Mouse (Mus musculus) limb, embryonic 11.5 days (tissue): ENCODE measurements around the gene Pop7. TPM values are rescaled to one million over a fixed set of nuclear protein-coding genes. Genes with fewer than 3 reads are reported as not detected.

ENCODE experiments used
- ATAC-seq: fragments of 200-750 bp; cut with Nextera tagmentation; 2 replicates; pipeline ENCODE4 v1.8.0; 2017; ENCODE audit warnings: low read depth; ENCODE audit not compliant: insufficient number of reproducible peaks, low FRiP score, low TSS enrichment
- DNase-seq: peaks from one replicate; pipeline ENCODE4 v3.0.0-alpha.2; 2015; ENCODE audit warnings: low spot score
- H3K27ac ChIP-seq: fragments of 300-500 bp; sonication (generic); replicated peaks from 2 replicates; pipeline ENCODE4 v1.5.1; 2014; ENCODE audit warnings: low read depth, mild to moderate bottlenecking, low read length
- H3K27me3 ChIP-seq: fragments of 300-500 bp; sonication (generic); 2 replicates; pipeline ENCODE4 v1.6.1; 2014; ENCODE audit warnings: mild to moderate bottlenecking, low read length, mixed read lengths; ENCODE audit not compliant: control insufficient read depth, insufficient read depth
- H3K36me3 ChIP-seq: fragments of 300-500 bp; sonication (generic); 2 replicates; pipeline ENCODE4 v1.6.1; 2014; ENCODE audit warnings: mild to moderate bottlenecking, low read length, moderate library complexity, mixed read lengths; ENCODE audit not compliant: control insufficient read depth, insufficient read depth
- H3K4me1 ChIP-seq: fragments of 300-500 bp; sonication (generic); 2 replicates; pipeline ENCODE4 v1.6.1; 2014; ENCODE audit warnings: low read length, mixed read lengths; ENCODE audit not compliant: control insufficient read depth, insufficient read depth
- H3K4me2 ChIP-seq: fragments of 300-500 bp; sonication (generic); 2 replicates; pipeline ENCODE4 v1.6.1; 2014; ENCODE audit warnings: low read depth, mild to moderate bottlenecking, moderate library complexity; ENCODE audit not compliant: severe bottlenecking
- H3K4me3 ChIP-seq: fragments of 300-500 bp; sonication (generic); 2 replicates; pipeline ENCODE4 v1.5.1; 2014; ENCODE audit warnings: low read depth, low read length
- H3K9ac ChIP-seq: fragments of 300-500 bp; sonication (generic); 2 replicates; pipeline ENCODE4 v1.6.1; 2014; ENCODE audit warnings: mild to moderate bottlenecking, low read length
- H3K9me3 ChIP-seq: fragments of 300-500 bp; sonication (generic); 2 replicates; pipeline ENCODE4 v1.6.1; 2016; ENCODE audit warnings: low read length; ENCODE audit not compliant: control insufficient read depth
- WGBS: fragments of 180-500 bp; shearing (Covaris S2); extraction: QIAGEN DNeasy Blood & Tissue Kit; methylation state at CpG from one replicate; pipeline ENCODE4 v1.1.7; 2014; 5-methylcytosine and 5-hydroxymethylcytosine counted together
- polyA plus RNA-seq: library from polyadenylated mRNA; unstranded; fragments of >200 nt; fragmentation: Nextera tagmentation; extraction: Ambion mirVana; gene quantifications from 2 replicates; pipeline ENCODE4 v1.2.1, GENCODE M21; 2014

The Pop7 gene
- polyA plus RNA-seq, 1 experiment from 2014 or later, result 59.3 TPM

- peak overlapping the region; percentile 74 for H3K27ac ChIP-seq
- H3K27me3 ChIP-seq, result no peaks in the 10 kb centered on the region
- H3K9me3 ChIP-seq, result no peaks in the 10 kb centered on the region
- H3K4me1 ChIP-seq, result peaks cover 11% of the 10 kb centered on the region
- peak overlapping the region; percentile 95 for H3K4me2 ChIP-seq
- DNase-seq (peak; percentile 60), ATAC-seq (peak; percentile 18)
- peaks cover 19% of the 10 kb centered on the region; the same call in 1 of the 2 replicates for H3K36me3 ChIP-seq
- WGBS, result 1% methylated on average over 39 of the region's 46 CpGs
- H3K4me3 ChIP-seq, result peak overlapping the region; percentile 81
- H3K9ac ChIP-seq, result peak overlapping the region; percentile 84
Measured at GRCm38 (mm10) chr5:137530588-137531413, 28.5 kb upstream of the Pop7 start.

- Histone ChIP-seq H3K9ac (peak overlapping the region; percentile 84), H3K4me1 (peaks cover 11% of the 10 kb centered on the region), H3K9me3 (no peaks in the 10 kb centered on the region), H3K27ac (peak overlapping the region; percentile 74), H3K36me3 (peaks cover 23% of the 10 kb centered on the region; the same call in 1 of the 2 replicates), H3K4me2 (peak overlapping the region; percentile 95), H3K4me3 (peak overlapping the region; percentile 81), H3K27me3 (no peaks in the 10 kb centered on the region)
- DNase-seq (no peak), ATAC-seq (no peak)
- 80% methylated on average over 8 of the region's 8 CpGs for WGBS
Measured at GRCm38 (mm10) chr5:137530075-137530474, 27.8 kb upstream of the Pop7 start.

DNA sequence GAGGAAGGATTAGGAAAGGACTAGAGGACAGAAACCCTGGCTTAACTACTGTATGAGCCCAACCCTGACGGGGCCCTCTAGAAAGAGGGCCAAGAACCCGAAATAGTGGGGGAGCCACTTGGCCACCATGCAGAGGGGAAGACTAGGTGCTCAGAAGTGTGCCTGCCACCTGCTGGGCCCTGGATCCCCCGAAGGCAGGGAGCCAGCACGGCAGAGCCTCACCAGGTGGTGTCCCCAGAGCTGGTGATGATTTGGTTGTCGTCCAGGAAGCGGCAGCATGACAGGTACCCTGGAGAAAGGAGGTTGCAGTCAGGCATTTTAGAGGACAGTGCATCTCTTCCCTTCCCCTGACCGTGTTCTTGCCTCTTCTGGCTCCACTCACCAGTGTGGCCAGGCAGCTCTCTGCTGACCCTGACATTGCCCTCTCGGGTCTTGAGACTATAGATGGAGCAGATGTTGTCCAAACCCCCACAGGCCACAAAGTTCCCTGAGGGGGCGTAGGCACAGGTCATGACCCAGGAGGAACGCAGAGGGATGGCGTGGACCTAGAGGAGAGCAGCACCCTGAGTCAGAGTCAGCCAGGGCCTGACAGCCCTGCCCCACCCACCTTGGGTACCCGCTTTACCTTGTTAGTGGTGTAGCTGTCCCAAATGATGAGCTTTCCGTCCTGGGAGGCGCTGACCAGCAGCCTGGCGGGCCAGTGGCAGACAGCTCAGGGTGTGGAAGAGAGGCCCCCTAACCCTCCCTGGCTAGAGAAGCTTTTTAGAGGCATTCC lies 27.1 kb upstream of the Pop7 start:
- DNase-seq (no peak), ATAC-seq (no peak)
- WGBS, result 77% methylated on average over 15 of the region's 15 CpGs

DNA sequence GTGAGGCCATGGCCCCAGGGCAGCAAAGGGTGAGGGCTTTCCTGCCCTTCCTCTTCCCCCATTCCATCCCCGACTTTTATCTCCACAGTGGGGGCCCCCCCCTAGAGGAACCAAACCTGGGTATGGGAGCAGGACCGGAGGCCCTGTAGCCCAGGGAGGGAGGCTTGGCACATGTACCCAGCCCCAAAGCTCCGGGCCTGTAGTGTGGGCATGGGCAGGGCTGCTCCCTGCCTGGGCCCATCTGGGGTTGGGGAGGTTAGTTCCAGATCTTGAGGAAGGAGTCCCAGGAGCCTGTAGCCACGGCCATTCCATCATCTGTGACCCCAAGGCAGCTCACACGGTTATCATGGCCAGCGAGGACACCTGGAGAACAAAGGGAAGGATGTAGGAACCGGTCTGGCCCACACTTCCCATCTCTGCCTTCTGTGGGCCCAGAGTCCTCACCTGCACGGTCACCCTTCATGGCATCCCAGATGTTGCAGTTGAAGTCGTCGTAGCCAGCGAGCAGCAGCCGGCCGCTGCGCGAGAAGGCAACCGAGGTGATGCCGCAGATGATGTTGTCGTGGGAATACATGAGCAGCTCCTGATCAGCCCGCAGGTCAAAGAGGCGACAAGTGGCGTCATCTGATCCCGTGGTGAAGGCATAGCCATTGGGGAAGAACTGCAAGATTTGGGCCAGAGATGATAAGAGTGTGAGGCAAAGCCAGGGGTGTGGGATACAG lies 26.1 kb upstream of the Pop7 start:
- H3K27me3 ChIP-seq, result no peaks in the 10 kb centered on the region
- 86% methylated on average over 22 of the region's 22 CpGs for WGBS
- H3K4me3 ChIP-seq, result no peak overlapping the region
- peaks cover 36% of the 10 kb centered on the region for H3K36me3 ChIP-seq
- H3K27ac ChIP-seq, result no peak overlapping the region; the same call in 1 of the 2 replicates
- H3K9me3 ChIP-seq, result no peaks in the 10 kb centered on the region
- ATAC-seq (no peak), DNase-seq (no peak)
- no peak overlapping the region for H3K9ac ChIP-seq
- H3K4me2 ChIP-seq, result no peak overlapping the region
- H3K4me1 ChIP-seq, result peaks cover 11% of the 10 kb centered on the region

More for the DNA sequence above, 27.1 kb upstream of the Pop7 start:
- Histone ChIP-seq H3K9me3 (no peaks in the 10 kb centered on the region), H3K4me2 (no peak overlapping the region), H3K9ac (no peak overlapping the region), H3K27me3 (no peaks in the 10 kb centered on the region), H3K27ac (no peak overlapping the region), H3K4me3 (0 out of 2 replicates have a peak overlapping the region, but pooled peaks have one; percentile 81), H3K36me3 (peaks cover 29% of the 10 kb centered on the region), H3K4me1 (peaks cover 11% of the 10 kb centered on the region)

DNA sequence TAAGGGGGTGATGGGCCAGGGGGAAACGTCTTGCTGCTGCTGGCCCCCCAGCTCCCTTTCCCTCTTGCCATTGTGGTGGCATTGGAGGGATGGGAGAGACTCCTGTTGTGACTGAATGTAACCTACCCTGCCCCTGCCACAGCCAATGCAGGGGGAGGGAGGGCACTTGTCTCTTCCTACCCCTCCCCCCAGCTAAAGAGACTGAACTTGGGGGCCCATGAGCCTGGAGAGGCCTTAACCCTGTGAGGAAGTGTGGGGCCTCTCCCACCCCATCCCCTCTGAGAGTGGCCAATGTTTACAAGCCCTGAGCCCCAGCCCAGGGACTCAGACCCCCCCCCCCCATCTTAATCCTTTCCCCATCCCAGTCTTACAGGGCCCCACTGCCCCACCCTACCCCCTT lies 25.1 kb upstream of the Pop7 start:
- H3K4me2 ChIP-seq, result no peak overlapping the region
- H3K36me3 ChIP-seq, result peaks cover 44% of the 10 kb centered on the region
- no peaks in the 10 kb centered on the region for H3K9me3 ChIP-seq
- no peak overlapping the region for H3K27ac ChIP-seq
- H3K27me3 ChIP-seq, result no peaks in the 10 kb centered on the region
- no peak for DNase-seq
- no peak overlapping the region for H3K9ac ChIP-seq
- peaks cover 11% of the 10 kb centered on the region for H3K4me1 ChIP-seq
- ATAC-seq, result no peak
- 57% methylated on average over 1 of the region's 1 CpGs for WGBS
- H3K4me3 ChIP-seq, result no peak overlapping the region

DNA sequence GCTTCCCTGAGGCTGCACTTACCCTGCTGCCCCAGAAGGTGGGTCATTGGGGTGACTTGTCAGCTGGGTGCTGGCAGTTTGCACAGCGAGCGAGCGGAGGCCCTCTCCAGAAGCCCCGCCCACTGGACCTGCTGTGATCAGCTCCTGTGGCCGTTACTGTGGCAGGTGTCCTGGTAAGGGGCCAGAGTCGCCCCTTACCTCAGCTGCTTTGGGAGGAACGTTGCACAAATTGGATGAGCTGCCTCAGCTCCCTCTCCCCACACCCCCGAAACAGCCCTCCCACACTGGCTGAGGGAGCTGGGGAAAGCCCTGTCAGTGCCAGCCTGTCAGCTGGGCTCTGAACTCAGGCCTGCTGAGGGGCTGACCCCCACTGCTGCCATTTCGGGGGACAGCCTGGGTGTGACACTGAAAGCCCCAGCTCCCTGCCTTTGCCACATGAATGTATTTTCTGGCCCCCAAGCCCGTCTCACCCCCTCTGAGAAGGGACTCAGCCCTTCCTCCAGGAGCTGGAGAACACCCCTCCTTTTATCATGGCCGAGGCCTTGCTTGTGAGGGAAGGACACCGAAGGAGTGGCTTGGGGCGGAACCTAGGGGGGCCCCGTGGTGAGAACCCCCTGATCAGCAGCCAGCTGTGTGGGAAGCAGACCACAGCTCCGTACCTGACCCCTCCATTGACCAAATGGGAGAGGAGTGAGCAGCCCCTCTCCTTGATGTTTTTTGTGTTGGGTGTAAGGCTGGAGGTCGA lies 24.0 kb upstream of the Pop7 start:
- peak; percentile 42 for DNase-seq
- Histone ChIP-seq H3K4me2 (no peak overlapping the region), H3K27ac (no peak overlapping the region), H3K9ac (no peak overlapping the region), H3K27me3 (no peaks in the 10 kb centered on the region), H3K4me3 (no peak overlapping the region), H3K9me3 (no peaks in the 10 kb centered on the region), H3K36me3 (peaks cover 53% of the 10 kb centered on the region), H3K4me1 (peaks cover 11% of the 10 kb centered on the region)
- ATAC-seq, result no peak
- 50% methylated on average over 16 of the region's 16 CpGs for WGBS

DNA sequence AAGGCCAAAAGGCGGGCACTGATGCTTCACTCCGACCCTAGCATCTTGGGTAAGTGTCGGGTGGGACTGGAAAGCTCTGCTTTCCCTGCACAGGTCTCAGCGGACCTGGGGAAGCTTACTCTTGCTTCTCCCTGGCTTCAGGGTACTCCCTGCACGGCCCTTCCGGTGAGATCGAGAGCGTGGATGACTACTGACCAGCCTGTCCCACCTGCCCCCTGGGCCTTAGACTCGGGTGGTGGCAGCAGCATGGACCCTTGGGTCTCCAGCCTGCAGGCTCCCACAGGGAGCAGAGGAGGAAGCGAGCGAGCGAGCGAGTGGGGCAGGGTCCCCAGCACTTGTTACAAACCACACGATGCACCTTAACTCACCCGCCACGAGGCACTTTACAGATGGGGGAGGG lies 23.2 kb upstream of the Pop7 start:
- Histone ChIP-seq H3K9me3 (no peaks in the 10 kb centered on the region), H3K27me3 (no peaks in the 10 kb centered on the region), H3K4me2 (no peak overlapping the region), H3K4me3 (no peak overlapping the region), H3K36me3 (peaks cover 61% of the 10 kb centered on the region), H3K9ac (no peak overlapping the region), H3K27ac (no peak overlapping the region), H3K4me1 (peaks cover 9% of the 10 kb centered on the region)
- ATAC-seq (no peak), DNase-seq (no peak)
- 82% methylated on average over 16 of the region's 16 CpGs for WGBS
